Mouse (Mus musculus): ENCODE data around the gene Nceh1.

DNA sequence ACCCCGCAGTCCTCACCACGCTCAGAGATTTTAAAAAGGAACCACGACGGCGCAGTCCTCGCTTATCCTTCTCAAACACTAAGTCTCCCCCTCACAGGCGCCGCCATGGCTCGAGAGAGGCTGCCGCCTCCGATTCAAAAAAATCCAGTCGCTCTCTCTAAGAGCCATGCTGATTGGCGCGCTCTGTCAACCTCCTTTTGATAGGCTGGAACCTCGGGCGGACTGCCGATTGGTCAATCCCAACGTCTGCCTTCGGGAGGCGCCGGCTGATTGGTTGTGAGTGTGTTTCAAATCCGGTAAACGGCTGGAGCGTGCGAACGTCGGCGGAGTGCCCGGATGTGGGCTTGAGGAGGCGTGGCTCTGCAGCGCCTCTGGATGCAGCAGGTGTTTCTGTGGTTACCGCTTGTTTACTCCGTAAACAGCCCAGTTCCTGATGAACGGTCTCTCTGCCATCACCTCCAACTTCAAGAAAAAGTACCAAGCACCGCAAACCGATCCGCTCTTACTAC, 29.0 kb upstream of the Nceh1 start, which contains the start of gene Ect2:
- no peak for TF ChIP-seq CTCF (IDR thresholded peaks at IDR 0.05; ENCODE audit: control insufficient read depth, insufficient read depth, insufficient replicate concordance, low read depth, low read length)
- peak; percentile 72 for TF ChIP-seq POLR2A (IDR thresholded peaks at IDR 0.05; ENCODE audit: control insufficient read depth, low read depth, low read length)

Data from testis, adult 2 months (tissue).